Mouse (Mus musculus): ENCODE results near the gene Dtnb.

The Dtnb gene

GRCm38 (mm10) chr12:3807548-3808395 is 235.6 kb downstream of the Dtnb start:
- no peak for DNase-seq (ENCODE audit: low spot score)

GRCm38 (mm10) chr12:3808396-3808981 is 236.3 kb downstream of the Dtnb start:
- no peak for DNase-seq (ENCODE audit: low spot score)

- no peak for DNase-seq (ENCODE audit: low spot score)
Observed at GRCm38 (mm10) chr12:3809520-3810180, 237.5 kb downstream of the Dtnb start.

GRCm38 (mm10) chr12:3810455-3810854 is 238.3 kb downstream of the Dtnb start:
- no peak for DNase-seq (ENCODE audit: low spot score)

GRCm38 (mm10) chr12:3811596-3811995 is 239.4 kb downstream of the Dtnb start:
- no peak for DNase-seq (ENCODE audit: low spot score)

- no peak for DNase-seq (ENCODE audit: low spot score)
Observed at GRCm38 (mm10) chr12:3812251-3812650, 240.1 kb downstream of the Dtnb start.

- DNase-seq (ENCODE audit: low spot score) = no peak
Observed at GRCm38 (mm10) chr12:3813138-3813537, 241.0 kb downstream of the Dtnb start.

- no peak for DNase-seq (ENCODE audit: low spot score)
Observed at GRCm38 (mm10) chr12:3815386-3815785, 243.2 kb downstream of the Dtnb start.

GRCm38 (mm10) chr12:3817033-3817432 is 244.9 kb downstream of the Dtnb start:
- DNase-seq (ENCODE audit: low spot score) = no peak

- no peak for DNase-seq (ENCODE audit: low spot score)
Observed at GRCm38 (mm10) chr12:3817566-3817965, 245.4 kb downstream of the Dtnb start.

GRCm38 (mm10) chr12:3819899-3820298 is 247.7 kb downstream of the Dtnb start:
- DNase-seq (ENCODE audit: low spot score) = no peak

- DNase-seq (ENCODE audit: low spot score) = no peak
Observed at GRCm38 (mm10) chr12:3823408-3823807, 251.2 kb downstream of the Dtnb start.

GRCm38 (mm10) chr12:3824906-3825713 is 252.9 kb downstream of the Dtnb start:
- no peak for DNase-seq (ENCODE audit: low spot score)

GRCm38 (mm10) chr12:3825714-3826080 is 253.5 kb downstream of the Dtnb start:
- no peak for DNase-seq (ENCODE audit: low spot score)

GRCm38 (mm10) chr12:3827771-3828170 is 255.6 kb downstream of the Dtnb start:
- DNase-seq (ENCODE audit: low spot score) = no peak
